Mouse (Mus musculus) liver, embryonic 14.5 days (tissue): ENCODE results near the gene Alkbh3.

Experiments used
- CTCF ChIP-seq: IDR thresholded peaks from 2 replicates; pipeline ENCODE4 v1.5.1; 2016; ENCODE audit warnings: antibody characterized with exemption, low read depth, control low read depth
- EP300 ChIP-seq: IDR thresholded peaks from 2 replicates; pipeline ENCODE4 v1.6.1; 2016; ENCODE audit warnings: antibody characterized with exemption, low read depth

- no peak for TF ChIP-seq CTCF
- TF ChIP-seq EP300, result no peak
These were observed 63.6 kb downstream of the Alkbh3 start for GRCm38 (mm10) chr2:93946976-93947375.
